Mouse (Mus musculus): Measurements from ENCODE around the gene Map3k14. TPM values are rescaled to one million over a fixed set of nuclear protein-coding genes. Genes with fewer than 3 reads are reported as not detected.

Gene Map3k14
- polyA plus RNA-seq, 1 experiment, result 0.01 TPM

DNA sequence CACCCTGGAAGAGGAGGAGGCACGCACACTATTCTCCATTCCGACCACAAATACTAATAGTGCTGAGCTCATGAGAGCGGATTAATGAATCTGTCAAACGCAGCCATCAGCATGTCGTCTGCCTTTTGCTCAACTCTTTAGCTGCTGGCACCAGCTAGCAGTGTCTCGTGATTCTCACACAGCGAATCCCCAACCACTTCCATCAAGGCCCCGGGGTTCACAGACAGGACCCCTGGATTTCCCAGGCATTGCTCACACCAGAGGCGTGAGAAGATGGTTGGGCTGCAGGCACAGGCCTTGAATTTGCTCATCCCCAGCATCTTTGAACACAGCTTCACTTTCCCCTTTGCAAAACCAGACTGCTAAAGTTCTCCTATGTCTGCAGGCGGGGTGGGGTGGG lies 18.0 kb upstream of the Map3k14 start:
- Histone ChIP-seq H3K4me3 (replicated peaks) (no peak overlapping the region), H3K36me3 (ENCODE audit: control insufficient read depth) (no peaks in the 10 kb centered on the region), H3K9me3 (ENCODE audit: control insufficient read depth, low read length) (no peaks in the 10 kb centered on the region), H3K27me3 (ENCODE audit: control insufficient read depth) (peaks cover 2% of the 10 kb centered on the region), H3K4me1 (ENCODE audit: control insufficient read depth) (peaks cover 11% of the 10 kb centered on the region)
- TF ChIP-seq GATA1 (IDR thresholded peaks at IDR 0.05; ENCODE audit: low read length), result no peak
- no peak for TF ChIP-seq TAL1 (IDR thresholded peaks at IDR 0.05; ENCODE audit: low read length)

DNA sequence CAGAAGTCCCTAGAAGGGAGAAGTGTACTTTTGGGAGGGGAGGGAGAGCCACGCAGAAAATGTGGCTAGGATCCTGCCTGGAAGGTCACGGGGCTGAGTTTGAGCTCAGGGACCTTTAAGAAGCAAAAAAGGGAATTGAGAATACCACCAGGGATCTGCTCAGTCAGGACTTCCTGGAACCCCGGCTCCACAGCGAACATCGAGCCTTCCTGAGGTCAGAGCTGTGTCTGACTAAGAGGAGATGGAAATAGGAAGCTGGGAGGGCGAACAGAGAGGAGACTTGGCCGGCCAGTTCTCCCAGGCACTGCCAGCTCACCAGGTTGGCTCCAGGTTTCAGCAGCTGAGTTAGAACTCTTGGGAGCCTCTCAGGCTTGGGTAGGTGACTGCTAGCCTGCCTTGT lies 14.5 kb upstream of the Map3k14 start:
- Histone ChIP-seq H3K27me3 (ENCODE audit: control insufficient read depth) (peaks cover 2% of the 10 kb centered on the region), H3K36me3 (ENCODE audit: control insufficient read depth) (no peaks in the 10 kb centered on the region), H3K9me3 (ENCODE audit: control insufficient read depth, low read length) (no peaks in the 10 kb centered on the region), H3K4me1 (ENCODE audit: control insufficient read depth) (no peaks in the 10 kb centered on the region), H3K4me3 (replicated peaks) (no peak overlapping the region)
- no peak for TF ChIP-seq GATA1 (IDR thresholded peaks at IDR 0.05; ENCODE audit: low read length)
- no peak for TF ChIP-seq TAL1 (IDR thresholded peaks at IDR 0.05; ENCODE audit: low read length)

DNA sequence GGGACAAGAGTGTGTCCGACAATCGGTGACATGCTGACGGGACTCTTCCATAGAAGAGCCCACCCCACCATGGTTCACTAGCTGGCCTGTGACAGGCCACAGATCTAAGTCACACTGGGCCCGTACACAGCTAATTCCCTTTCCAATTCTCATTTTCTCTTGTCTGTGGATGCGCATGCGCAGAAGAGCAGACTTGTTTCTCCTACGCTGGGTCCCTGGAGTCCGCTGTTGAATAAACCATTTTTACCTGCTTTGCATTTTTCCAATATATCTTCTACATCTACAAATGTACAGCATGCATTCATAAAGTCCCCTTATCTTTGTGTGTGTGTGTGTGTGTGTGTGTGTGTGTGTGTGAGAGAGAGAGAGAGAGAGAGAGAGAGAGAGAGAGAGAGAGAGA lies 9.2 kb upstream of the Map3k14 start:
- no peak for TF ChIP-seq TAL1 (IDR thresholded peaks at IDR 0.05; ENCODE audit: low read length)
- TF ChIP-seq GATA1 (IDR thresholded peaks at IDR 0.05; ENCODE audit: low read length), result no peak
- H3K36me3 ChIP-seq (ENCODE audit: control insufficient read depth), result no peaks in the 10 kb centered on the region

DNA sequence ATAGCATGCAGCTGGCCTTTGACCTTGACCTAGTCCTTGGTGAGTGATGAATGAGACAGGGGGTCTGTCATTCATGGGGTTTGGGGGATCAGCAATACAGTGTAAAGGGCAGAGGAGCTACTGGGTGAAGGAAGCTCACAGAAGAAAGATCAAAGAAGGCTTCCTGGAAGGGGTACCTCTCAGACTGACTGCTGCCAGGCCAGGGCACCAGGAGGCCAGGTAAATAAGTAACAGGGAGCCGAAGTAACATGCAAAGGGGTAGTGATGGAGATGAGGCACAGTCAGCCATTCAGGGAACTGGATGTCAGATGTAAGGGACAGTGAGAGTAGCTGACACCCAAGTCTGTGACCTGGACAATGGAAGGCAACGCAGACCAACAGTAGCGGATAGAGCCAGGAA lies 5.6 kb upstream of the Map3k14 start:
- Histone ChIP-seq H3K4me1 (ENCODE audit: control insufficient read depth) (peaks cover 6% of the 10 kb centered on the region), H3K4me3 (replicated peaks) (no peak overlapping the region), H3K36me3 (ENCODE audit: control insufficient read depth) (no peaks in the 10 kb centered on the region), H3K9me3 (ENCODE audit: control insufficient read depth, low read length) (no peaks in the 10 kb centered on the region), H3K27me3 (ENCODE audit: control insufficient read depth) (peaks cover 5% of the 10 kb centered on the region; the same call in 1 of the 2 replicates)
- no peak for TF ChIP-seq TAL1 (IDR thresholded peaks at IDR 0.05; ENCODE audit: low read length)
- no peak for TF ChIP-seq GATA1 (IDR thresholded peaks at IDR 0.05; ENCODE audit: low read length)

More for the DNA sequence above, 9.2 kb upstream of the Map3k14 start:
- Histone ChIP-seq H3K27me3 (ENCODE audit: control insufficient read depth) (peaks cover 4% of the 10 kb centered on the region), H3K4me1 (ENCODE audit: control insufficient read depth) (no peaks in the 10 kb centered on the region), H3K9me3 (ENCODE audit: control insufficient read depth, low read length) (no peaks in the 10 kb centered on the region), H3K4me3 (replicated peaks) (no peak overlapping the region)

DNA sequence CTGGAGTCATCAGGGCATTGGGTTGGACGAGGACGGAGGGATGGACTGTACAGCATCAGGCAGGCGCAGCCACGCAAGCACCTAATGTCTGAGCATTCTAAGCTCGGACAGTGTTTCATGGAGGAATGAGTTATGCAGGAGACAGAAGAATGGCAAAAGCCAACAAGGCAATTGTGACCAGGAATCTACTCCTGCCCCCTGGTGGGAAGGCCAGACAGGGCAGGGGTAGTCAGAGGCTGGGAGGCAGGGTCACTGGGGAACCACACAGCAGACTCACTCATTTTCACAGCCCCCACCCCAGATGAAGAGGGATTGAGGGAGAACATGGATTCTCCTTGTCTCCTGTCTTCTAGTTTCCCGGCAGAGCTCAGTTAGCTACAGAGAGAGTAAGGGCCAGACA lies 4.7 kb upstream of the Map3k14 start:
- H3K9me3 ChIP-seq (ENCODE audit: control insufficient read depth, low read length), result no peaks in the 10 kb centered on the region
- H3K4me1 ChIP-seq (ENCODE audit: control insufficient read depth), result peaks cover 15% of the 10 kb centered on the region
- TF ChIP-seq TAL1 (IDR thresholded peaks at IDR 0.05; ENCODE audit: low read length) (no peak), GATA1 (IDR thresholded peaks at IDR 0.05; ENCODE audit: low read length) (no peak)
- no peak overlapping the region for H3K4me3 ChIP-seq (replicated peaks)
- peaks cover 5% of the 10 kb centered on the region; the same call in 1 of the 2 replicates for H3K27me3 ChIP-seq (ENCODE audit: control insufficient read depth)
- H3K36me3 ChIP-seq (ENCODE audit: control insufficient read depth), result no peaks in the 10 kb centered on the region

DNA sequence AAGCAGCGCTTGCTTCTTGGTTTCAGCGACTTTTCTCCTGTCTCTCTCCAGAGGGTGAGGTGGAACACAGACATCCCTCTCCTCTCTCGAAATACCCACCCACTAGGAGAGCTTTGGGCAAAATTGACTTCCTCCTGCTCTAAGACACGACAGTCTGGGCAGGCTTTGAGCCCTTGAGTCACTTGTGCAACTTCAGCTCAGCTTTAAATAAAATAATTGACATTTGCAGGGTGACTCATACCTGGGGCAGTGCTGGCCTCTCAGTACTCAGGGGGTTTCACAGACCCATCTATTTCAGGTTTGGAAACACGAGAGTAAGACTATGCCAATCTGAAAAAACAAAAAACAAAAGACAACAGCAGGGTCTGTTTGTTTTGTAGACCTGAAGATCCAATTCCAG lies 2.2 kb upstream of the Map3k14 start:
- peaks cover 12% of the 10 kb centered on the region for H3K27me3 ChIP-seq (ENCODE audit: control insufficient read depth)
- no peak overlapping the region for H3K4me3 ChIP-seq (replicated peaks)
- no peaks in the 10 kb centered on the region for H3K9me3 ChIP-seq (ENCODE audit: control insufficient read depth, low read length)
- H3K36me3 ChIP-seq (ENCODE audit: control insufficient read depth), result no peaks in the 10 kb centered on the region
- peaks cover 27% of the 10 kb centered on the region for H3K4me1 ChIP-seq (ENCODE audit: control insufficient read depth)
- no peak for TF ChIP-seq TAL1 (IDR thresholded peaks at IDR 0.05; ENCODE audit: low read length)
- no peak for TF ChIP-seq GATA1 (IDR thresholded peaks at IDR 0.05; ENCODE audit: low read length)

DNA sequence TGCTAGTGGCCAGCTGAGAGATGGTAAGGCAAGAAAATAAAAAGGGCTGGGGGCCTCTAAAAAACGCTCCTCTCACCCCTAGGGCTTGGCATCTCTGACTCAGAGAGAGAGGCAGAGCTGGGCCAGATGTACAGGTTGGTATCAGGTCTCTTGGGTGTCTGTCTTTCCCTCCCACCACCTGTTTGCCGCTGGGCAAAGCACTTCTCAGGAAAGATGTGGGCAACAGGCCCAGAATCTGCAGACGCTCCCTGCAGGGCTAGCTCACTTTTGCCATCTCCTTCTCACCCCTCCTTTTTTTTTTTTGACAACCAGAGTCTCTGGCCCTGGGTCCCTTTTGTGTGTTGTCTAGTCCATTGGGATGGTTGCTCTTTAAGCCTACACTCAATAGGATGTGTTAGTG lies 1.6 kb upstream of the Map3k14 start:
- Histone ChIP-seq H3K36me3 (ENCODE audit: control insufficient read depth) (no peaks in the 10 kb centered on the region), H3K27me3 (ENCODE audit: control insufficient read depth) (peaks cover 12% of the 10 kb centered on the region), H3K4me3 (replicated peaks) (no peak overlapping the region), H3K9me3 (ENCODE audit: control insufficient read depth, low read length) (no peaks in the 10 kb centered on the region), H3K4me1 (ENCODE audit: control insufficient read depth) (peaks cover 27% of the 10 kb centered on the region)
- no peak for TF ChIP-seq TAL1 (IDR thresholded peaks at IDR 0.05; ENCODE audit: low read length)
- TF ChIP-seq GATA1 (IDR thresholded peaks at IDR 0.05; ENCODE audit: low read length), result no peak

DNA sequence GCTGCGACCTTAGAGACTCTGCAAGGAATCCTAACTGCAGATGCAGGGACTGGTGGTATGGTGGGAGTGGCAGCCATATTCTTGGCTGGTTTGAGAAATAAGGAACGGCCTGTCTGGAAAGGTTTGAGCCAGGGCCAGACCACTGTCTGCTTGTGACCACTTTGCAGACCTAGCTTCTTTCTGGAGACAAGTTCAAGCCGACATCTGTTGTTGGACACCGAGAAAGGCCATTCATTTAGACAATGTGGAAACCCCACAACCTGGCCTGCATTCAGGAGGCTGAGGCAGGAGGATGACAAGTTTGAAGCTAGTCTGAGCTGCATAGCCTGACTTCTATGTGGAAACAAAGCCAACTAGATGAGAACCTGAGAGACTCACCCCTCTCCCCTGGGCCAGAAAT lies 1.1 kb upstream of the Map3k14 start:
- Histone ChIP-seq H3K4me1 (ENCODE audit: control insufficient read depth) (peaks cover 27% of the 10 kb centered on the region), H3K36me3 (ENCODE audit: control insufficient read depth) (no peaks in the 10 kb centered on the region), H3K9me3 (ENCODE audit: control insufficient read depth, low read length) (no peaks in the 10 kb centered on the region), H3K4me3 (replicated peaks) (peak overlapping the region; percentile 71), H3K27me3 (ENCODE audit: control insufficient read depth) (peaks cover 12% of the 10 kb centered on the region)
- TF ChIP-seq TAL1 (IDR thresholded peaks at IDR 0.05; ENCODE audit: low read length) (no peak), GATA1 (IDR thresholded peaks at IDR 0.05; ENCODE audit: low read length) (no peak)

DNA sequence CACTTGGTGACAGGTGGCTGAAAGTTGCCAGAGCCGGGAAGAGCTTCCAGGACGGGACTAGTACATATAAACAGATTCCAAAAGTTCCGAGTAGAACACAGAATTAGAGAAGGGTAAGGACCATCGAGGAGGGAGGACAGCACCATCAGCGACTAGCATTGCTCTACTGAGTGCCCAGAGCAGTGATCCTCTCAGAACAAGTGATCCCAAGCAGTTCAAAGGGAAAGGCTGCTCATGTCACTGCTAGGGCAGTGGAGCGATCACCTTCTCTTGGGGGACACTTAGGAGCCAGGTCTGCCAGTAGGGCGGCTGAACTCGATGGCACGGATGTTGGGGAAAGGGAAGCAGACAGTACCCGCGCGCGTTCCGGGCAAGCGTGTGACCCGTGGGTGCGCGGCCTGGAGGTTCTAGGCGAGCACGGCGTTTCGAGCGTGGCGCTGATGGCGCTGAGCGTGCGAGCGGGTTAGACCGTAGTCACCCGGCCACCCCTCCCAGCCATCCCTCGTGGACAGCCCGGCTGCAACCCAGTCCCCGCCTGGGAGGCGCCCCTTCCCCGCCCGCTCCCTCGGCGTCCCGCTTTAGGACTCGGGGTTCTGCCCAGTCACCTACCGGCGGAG lies 435 bp downstream of the Map3k14 start:
- H3K4me3 ChIP-seq (replicated peaks), result peak overlapping the region; percentile 71
- peaks cover 27% of the 10 kb centered on the region for H3K4me1 ChIP-seq (ENCODE audit: control insufficient read depth)
- peaks cover 12% of the 10 kb centered on the region for H3K27me3 ChIP-seq (ENCODE audit: control insufficient read depth)

DNA sequence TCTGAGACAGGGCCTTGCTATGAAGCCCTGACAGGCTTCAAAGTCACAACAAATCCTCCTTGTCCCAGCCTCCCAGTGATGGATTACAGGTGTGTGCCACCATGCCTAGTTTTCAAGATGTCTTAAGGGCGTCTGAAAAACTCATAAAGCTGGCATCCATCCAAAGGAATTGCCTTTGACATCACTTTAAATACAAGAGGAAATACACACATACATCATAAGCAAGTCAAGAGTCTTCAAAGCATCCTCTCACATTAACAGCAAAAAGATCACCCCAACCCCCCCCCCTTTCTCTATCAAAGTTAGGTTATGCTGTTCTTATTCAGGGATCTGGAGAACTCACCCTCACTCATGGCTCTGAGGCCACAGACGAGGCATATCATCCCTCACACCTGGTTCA lies 1.4 kb downstream of the Map3k14 start:
- TF ChIP-seq GATA1 (IDR thresholded peaks at IDR 0.05; ENCODE audit: low read length) (no peak), TAL1 (IDR thresholded peaks at IDR 0.05; ENCODE audit: low read length) (no peak)
- peaks cover 8% of the 10 kb centered on the region; the same call in 1 of the 2 replicates for H3K27me3 ChIP-seq (ENCODE audit: control insufficient read depth)
- H3K4me3 ChIP-seq (replicated peaks), result no peak overlapping the region
- peaks cover 27% of the 10 kb centered on the region for H3K4me1 ChIP-seq (ENCODE audit: control insufficient read depth)
- no peaks in the 10 kb centered on the region for H3K36me3 ChIP-seq (ENCODE audit: control insufficient read depth)
- no peaks in the 10 kb centered on the region for H3K9me3 ChIP-seq (ENCODE audit: control insufficient read depth, low read length)

More for the DNA sequence above, 435 bp downstream of the Map3k14 start:
- TF ChIP-seq GATA1 (IDR thresholded peaks at IDR 0.05; ENCODE audit: low read length) (no peak), TAL1 (IDR thresholded peaks at IDR 0.05; ENCODE audit: low read length) (no peak)
- Histone ChIP-seq H3K9me3 (ENCODE audit: control insufficient read depth, low read length) (no peaks in the 10 kb centered on the region), H3K36me3 (ENCODE audit: control insufficient read depth) (no peaks in the 10 kb centered on the region)
